Mouse (Mus musculus) hindbrain, embryonic 16.5 days (tissue): ENCODE measurements around the gene Capg. TPM values are rescaled to one million over a fixed set of nuclear protein-coding genes. Genes with fewer than 3 reads are reported as not detected.

Experiments used
- ATAC-seq: fragments of 200-750 bp; cut with Nextera tagmentation; 2 replicates; pipeline ENCODE4 v1.8.0; 2017; ENCODE audit warnings: moderate TSS enrichment, moderate library complexity
- H3K27ac ChIP-seq: fragments of 300-500 bp; sonication (generic); 2 replicates; pipeline ENCODE4 v1.5.1; 2014; ENCODE audit warnings: low read depth, mild to moderate bottlenecking, control low read depth, low read length, moderate library complexity
- H3K27me3 ChIP-seq: fragments of 300-500 bp; sonication (generic); replicated peaks from 2 replicates; pipeline ENCODE4 v1.6.1; 2014; ENCODE audit warnings: low read length; ENCODE audit not compliant: control insufficient read depth, insufficient read depth
- H3K36me3 ChIP-seq: fragments of 300-500 bp; sonication (generic); 2 replicates; pipeline ENCODE4 v1.6.1; 2014; ENCODE audit warnings: mild to moderate bottlenecking, low read length, moderate library complexity, mixed read lengths; ENCODE audit not compliant: control insufficient read depth, insufficient read depth
- H3K4me1 ChIP-seq: fragments of 300-500 bp; sonication (generic); 2 replicates; pipeline ENCODE4 v1.6.1; 2014; ENCODE audit warnings: low read depth, low read length; ENCODE audit not compliant: control insufficient read depth, insufficient read depth
- H3K4me2 ChIP-seq: fragments of 300-500 bp; sonication (generic); 2 replicates; pipeline ENCODE4 v1.6.1; 2014; ENCODE audit warnings: mild to moderate bottlenecking, low read length, control low read depth, moderate library complexity
- H3K4me3 ChIP-seq: fragments of 300-500 bp; sonication (generic); 2 replicates; pipeline ENCODE4 v1.5.1; 2014; ENCODE audit warnings: mild to moderate bottlenecking, low read length, control low read depth, moderate library complexity
- H3K9ac ChIP-seq: fragments of 300-500 bp; sonication (generic); 2 replicates; pipeline ENCODE4 v1.6.1; 2014; ENCODE audit warnings: low read depth, mild to moderate bottlenecking, control low read depth, low read length, moderate library complexity
- H3K9me3 ChIP-seq: fragments of 300-500 bp; sonication (generic); 2 replicates; pipeline ENCODE4 v1.6.1; 2014; ENCODE audit warnings: mild to moderate bottlenecking, low read length, moderate library complexity; ENCODE audit not compliant: control insufficient read depth
- WGBS: fragments of 180-500 bp; shearing (Covaris S2); extraction: QIAGEN DNeasy Blood & Tissue Kit; methylation state at CpG from one replicate; pipeline ENCODE4 v1.1.7; 2014; 5-methylcytosine and 5-hydroxymethylcytosine counted together
- polyA plus RNA-seq: library from polyadenylated mRNA; unstranded; fragments of >200 nt; fragmentation: Nextera tagmentation; extraction: Ambion mirVana; gene quantifications from 2 replicates; pipeline ENCODE4 v1.2.1, GENCODE M21; 2015

Capg gene
- polyA plus RNA-seq = 9.0 and 10.2 TPM in 2 replicates

GRCm38 (mm10) chr6:72544283-72544987 lies at the start of gene Capg:
Gene Capg (plus strand): TSS chr6:72544391.
- 18% methylated on average over 23 of the region's 23 CpGs for WGBS
- peak within 1 kb of the TSS; percentile 44 for H3K4me2 ChIP-seq
- no peaks in the 10 kb centered on the region for H3K36me3 ChIP-seq
- no peaks in the 10 kb centered on the region for H3K4me1 ChIP-seq
- H3K27me3 ChIP-seq = no peaks in the 10 kb centered on the region
- H3K9ac ChIP-seq = no peak within 1 kb of the TSS; the same call in 1 of the 2 replicates
- H3K27ac ChIP-seq = no peak within 1 kb of the TSS
- no peak for ATAC-seq
- H3K9me3 ChIP-seq = no peaks in the 10 kb centered on the region
- H3K4me3 ChIP-seq = peak within 1 kb of the TSS; percentile 18

- H3K27me3 ChIP-seq = no peaks in the 10 kb centered on the region
- no peak for ATAC-seq
These were observed 45.2 kb upstream of the Capg start for GRCm38 (mm10) chr6:72498950-72499349.

GRCm38 (mm10) chr6:72503309-72503708 lies 40.9 kb upstream of the Capg start:
- no peak for ATAC-seq
- Histone ChIP-seq H3K36me3 (no peaks in the 10 kb centered on the region), H3K4me2 (no peak overlapping the region), H3K27me3 (no peaks in the 10 kb centered on the region), H3K4me1 (no peaks in the 10 kb centered on the region), H3K9me3 (no peaks in the 10 kb centered on the region), H3K27ac (no peak overlapping the region), H3K4me3 (no peak overlapping the region), H3K9ac (no peak overlapping the region)

More at GRCm38 (mm10) chr6:72498950-72499349, 45.2 kb upstream of the Capg start:
- Histone ChIP-seq H3K36me3 (no peaks in the 10 kb centered on the region), H3K4me2 (no peak overlapping the region), H3K4me1 (no peaks in the 10 kb centered on the region), H3K4me3 (no peak overlapping the region), H3K9ac (no peak overlapping the region), H3K27ac (no peak overlapping the region), H3K9me3 (no peaks in the 10 kb centered on the region)
- 71% methylated on average over 5 of the region's 5 CpGs for WGBS

- no peaks in the 10 kb centered on the region for H3K4me1 ChIP-seq
- no peak overlapping the region for H3K9ac ChIP-seq
- no peaks in the 10 kb centered on the region for H3K9me3 ChIP-seq
- H3K27me3 ChIP-seq = no peaks in the 10 kb centered on the region
- no peak overlapping the region for H3K27ac ChIP-seq
- no peak overlapping the region for H3K4me2 ChIP-seq
- H3K4me3 ChIP-seq = no peak overlapping the region
- H3K36me3 ChIP-seq = no peaks in the 10 kb centered on the region
- no peak for ATAC-seq
- WGBS = 90% methylated on average over 2 of the region's 2 CpGs
These were observed 40.3 kb upstream of the Capg start for GRCm38 (mm10) chr6:72503939-72504338.

GRCm38 (mm10) chr6:72506104-72506503 lies 38.1 kb upstream of the Capg start:
- H3K27ac ChIP-seq = no peak overlapping the region
- peaks cover 5% of the 10 kb centered on the region; the same call in 1 of the 2 replicates for H3K4me1 ChIP-seq
- no peak for ATAC-seq
- H3K36me3 ChIP-seq = no peaks in the 10 kb centered on the region
- no peak overlapping the region for H3K4me2 ChIP-seq
- H3K9ac ChIP-seq = no peak overlapping the region
- no peaks in the 10 kb centered on the region for H3K27me3 ChIP-seq
- no peak overlapping the region for H3K4me3 ChIP-seq
- H3K9me3 ChIP-seq = no peaks in the 10 kb centered on the region
- WGBS = 84% methylated on average over 1 of the region's 1 CpGs

- Histone ChIP-seq H3K27ac (0 out of 2 replicates have a peak overlapping the region, but pooled peaks have one; percentile 13), H3K4me3 (no peak overlapping the region), H3K4me2 (no peak overlapping the region), H3K9me3 (no peaks in the 10 kb centered on the region), H3K27me3 (no peaks in the 10 kb centered on the region), H3K9ac (no peak overlapping the region), H3K36me3 (no peaks in the 10 kb centered on the region), H3K4me1 (peaks cover 20% of the 10 kb centered on the region)
- no peak for ATAC-seq
- 77% methylated on average over 4 of the region's 4 CpGs for WGBS
These were observed 35.6 kb upstream of the Capg start for GRCm38 (mm10) chr6:72508596-72508995.

GRCm38 (mm10) chr6:72509872-72510435 lies 34.2 kb upstream of the Capg start:
- Histone ChIP-seq H3K4me2 (no peak overlapping the region), H3K9me3 (no peaks in the 10 kb centered on the region), H3K9ac (0 out of 2 replicates have a peak overlapping the region, but pooled peaks have one; percentile 27), H3K27ac (peak overlapping the region; percentile 53), H3K4me3 (no peak overlapping the region), H3K36me3 (no peaks in the 10 kb centered on the region), H3K4me1 (peaks cover 26% of the 10 kb centered on the region), H3K27me3 (no peaks in the 10 kb centered on the region)
- WGBS = 69% methylated on average over 2 of the region's 2 CpGs
- ATAC-seq = no peak

GRCm38 (mm10) chr6:72510686-72511421 lies 33.3 kb upstream of the Capg start:
- H3K4me3 ChIP-seq = no peak overlapping the region
- H3K4me1 ChIP-seq = peaks cover 26% of the 10 kb centered on the region
- WGBS = 65% methylated on average over 6 of the region's 6 CpGs
- no peaks in the 10 kb centered on the region for H3K36me3 ChIP-seq
- no peaks in the 10 kb centered on the region for H3K9me3 ChIP-seq
- H3K27me3 ChIP-seq = no peaks in the 10 kb centered on the region
- no peak overlapping the region for H3K4me2 ChIP-seq
- H3K27ac ChIP-seq = peak overlapping the region; percentile 53
- H3K9ac ChIP-seq = no peak overlapping the region
- ATAC-seq = no peak
